Mouse (Mus musculus): ENCODE measurements around the gene Hemk1.

- TF ChIP-seq CTCF (IDR thresholded peaks at IDR 0.05; ENCODE audit: low read depth) (no peak), EP300 (IDR thresholded peaks at IDR 0.05; ENCODE audit: low read depth) (no peak)
These were observed 30.3 kb downstream of the Hemk1 start for GRCm38 (mm10) chr9:107307886-107308285.
